Mouse (Mus musculus) midbrain, postnatal 0 days (tissue): ENCODE data around the gene Mlst8. TPM values are rescaled to one million over a fixed set of nuclear protein-coding genes. Genes with fewer than 3 reads are reported as not detected.
A peak's percentile ranks its signal among the peaks of the same experiment; 100 is the strongest.

Source experiments
- ATAC-seq: fragments of 200-750 bp; cut with Nextera tagmentation; 2 replicates; pipeline ENCODE4 v1.8.0; 2017; ENCODE audit warnings: moderate number of reproducible peaks, mild to moderate bottlenecking, moderate TSS enrichment, moderate library complexity; ENCODE audit not compliant: low FRiP score
- DNase-seq: peaks from one replicate; pipeline ENCODE4 v3.0.0-alpha.2; 2015; ENCODE audit warnings: low spot score
- H3K27ac ChIP-seq: fragments of 300-500 bp; sonication (generic); 2 replicates; pipeline ENCODE4 v1.5.1; 2014; ENCODE audit warnings: low read depth, mild to moderate bottlenecking, low read length, mixed read lengths
- H3K27me3 ChIP-seq: fragments of 300-500 bp; sonication (generic); 2 replicates; pipeline ENCODE4 v1.6.1; 2014; ENCODE audit warnings: low read length, control low read depth, mixed read lengths; ENCODE audit not compliant: insufficient read depth
- H3K36me3 ChIP-seq: fragments of 300-500 bp; sonication (generic); 2 replicates; pipeline ENCODE4 v1.6.1; 2014; ENCODE audit warnings: low read length, control low read depth, mixed read lengths; ENCODE audit not compliant: insufficient read depth
- H3K4me1 ChIP-seq: fragments of 300-500 bp; sonication (generic); 2 replicates; pipeline ENCODE4 v1.6.1; 2014; ENCODE audit warnings: mild to moderate bottlenecking, control low read depth, antibody characterized with exemption, low read length, mixed read lengths; ENCODE audit not compliant: insufficient read depth
- H3K4me2 ChIP-seq: fragments of 300-500 bp; sonication (generic); 2 replicates; pipeline ENCODE4 v1.6.1; 2014; ENCODE audit warnings: low read depth, mild to moderate bottlenecking, low read length, mixed read lengths; ENCODE audit not compliant: poor library complexity, severe bottlenecking
- H3K4me3 ChIP-seq: fragments of 300-500 bp; sonication (generic); 2 replicates; pipeline ENCODE4 v1.5.1; 2014; ENCODE audit warnings: low read depth, mild to moderate bottlenecking, low read length, moderate library complexity
- H3K9ac ChIP-seq: fragments of 300-500 bp; sonication (generic); replicated peaks from 2 replicates; pipeline ENCODE4 v1.6.1; 2014; ENCODE audit warnings: mild to moderate bottlenecking, low read length, moderate library complexity, mixed read lengths; ENCODE audit not compliant: poor library complexity, severe bottlenecking
- H3K9me3 ChIP-seq: fragments of 300-500 bp; sonication (generic); 2 replicates; pipeline ENCODE4 v1.6.1; 2016; ENCODE audit warnings: low read length, control low read depth
- CTCF ChIP-seq: IDR thresholded peaks from 2 replicates; pipeline ENCODE4 v1.5.1; 2016; ENCODE audit warnings: antibody characterized with exemption, mild to moderate bottlenecking
- WGBS: fragments of 180-500 bp; shearing (Covaris S2); extraction: QIAGEN DNeasy Blood & Tissue Kit; methylation state at CpG from one replicate; pipeline ENCODE4 v1.1.7; 2014; 5-methylcytosine and 5-hydroxymethylcytosine counted together
- polyA plus RNA-seq: library from polyadenylated mRNA; unstranded; fragments of >200 nt; fragmentation: Nextera tagmentation; extraction: Ambion mirVana; gene quantifications from 2 replicates; pipeline ENCODE4 v1.2.1, GENCODE M21; 2015
- total RNA-seq: library from RNA; depleted of rRNA; stranded (reverse); fragments of >200 nt; gene quantifications from 2 replicates; pipeline ENCODE4 v1.2.3, GENCODE M21; 2014

Gene Mlst8
- total and polyA plus RNA-seq, 2 experiments from 2014 or later, result 28.4 to 51.8 TPM

- DNase-seq (no peak), ATAC-seq (no peak)
- no peaks in the 10 kb centered on the region for H3K27me3 ChIP-seq
- H3K4me2 ChIP-seq, result no peak overlapping the region
- H3K4me1 ChIP-seq, result no peaks in the 10 kb centered on the region
- H3K4me3 ChIP-seq, result no peak overlapping the region
- peaks cover 46% of the 10 kb centered on the region for H3K36me3 ChIP-seq
- 94% methylated on average over 4 of the region's 4 CpGs for WGBS
- no peak for TF ChIP-seq CTCF
- no peaks in the 10 kb centered on the region for H3K9me3 ChIP-seq
- no peak overlapping the region for H3K27ac ChIP-seq
- no peak overlapping the region for H3K9ac ChIP-seq
Measured at GRCm38 (mm10) chr17:24520450-24520849, 41.6 kb upstream of the Mlst8 start.

GRCm38 (mm10) chr17:24514270-24515257 is 35.7 kb upstream of the Mlst8 start:
- Histone ChIP-seq H3K36me3 (peaks cover 77% of the 10 kb centered on the region), H3K4me1 (no peaks in the 10 kb centered on the region), H3K4me3 (no peak overlapping the region), H3K4me2 (no peak overlapping the region), H3K27me3 (no peaks in the 10 kb centered on the region), H3K9me3 (no peaks in the 10 kb centered on the region), H3K27ac (no peak overlapping the region), H3K9ac (no peak overlapping the region)
- DNase-seq, result no peak
- no peak for TF ChIP-seq CTCF
- WGBS, result 85% methylated on average over 23 of the region's 24 CpGs
- ATAC-seq, result no peak

- peak; percentile 75 for DNase-seq
- no peak for ATAC-seq
- Histone ChIP-seq H3K27me3 (no peaks in the 10 kb centered on the region), H3K4me1 (no peaks in the 10 kb centered on the region), H3K9me3 (no peaks in the 10 kb centered on the region), H3K9ac (no peak overlapping the region; the same call in 1 of the 2 replicates), H3K36me3 (peaks cover 77% of the 10 kb centered on the region), H3K4me3 (no peak overlapping the region), H3K27ac (no peak overlapping the region), H3K4me2 (no peak overlapping the region)
- peak; percentile 85 for TF ChIP-seq CTCF
- WGBS, result 49% methylated on average over 5 of the region's 5 CpGs
Measured at GRCm38 (mm10) chr17:24513609-24514008, 34.7 kb upstream of the Mlst8 start.

- Histone ChIP-seq H3K27me3 (no peaks in the 10 kb centered on the region), H3K9ac (no peak overlapping the region), H3K27ac (no peak overlapping the region), H3K4me1 (no peaks in the 10 kb centered on the region), H3K4me3 (no peak overlapping the region), H3K36me3 (peaks cover 87% of the 10 kb centered on the region), H3K9me3 (no peaks in the 10 kb centered on the region), H3K4me2 (no peak overlapping the region)
- WGBS, result 76% methylated on average over 12 of the region's 12 CpGs
- no peak for ATAC-seq
- no peak for TF ChIP-seq CTCF
- no peak for DNase-seq
Measured at GRCm38 (mm10) chr17:24507806-24508460, 29.1 kb upstream of the Mlst8 start.

- H3K36me3 ChIP-seq, result peaks cover 94% of the 10 kb centered on the region
- ATAC-seq (no peak), DNase-seq (peak; percentile 15)
- H3K27me3 ChIP-seq, result no peaks in the 10 kb centered on the region
- no peaks in the 10 kb centered on the region for H3K4me1 ChIP-seq
- 44% methylated on average over 19 of the region's 19 CpGs for WGBS
- H3K9ac ChIP-seq, result no peak overlapping the region
- no peak for TF ChIP-seq CTCF
- H3K9me3 ChIP-seq, result no peaks in the 10 kb centered on the region
- peak overlapping the region; percentile 65 for H3K27ac ChIP-seq
- H3K4me2 ChIP-seq, result no peak overlapping the region
- no peak overlapping the region for H3K4me3 ChIP-seq
Measured at GRCm38 (mm10) chr17:24507129-24507664, 28.3 kb upstream of the Mlst8 start.
